Mouse (Mus musculus) cerebellum, postnatal 14 days (tissue): Measurements from ENCODE around the gene Psma1.
A peak's percentile ranks its signal among the peaks of the same experiment; 100 is the strongest.

Experiments
- DNase-seq, 2 experiments: peaks; one replicate each; pipeline ENCODE4 v3.0.0; 2021; ENCODE audit warnings: mixed read lengths in 2 of 2

Psma1 gene

GRCm38 (mm10) chr7:114268446-114268845 lies 7.5 kb downstream of the Psma1 start:
- no peak for DNase-seq

GRCm38 (mm10) chr7:114253885-114254833 lies 21.8 kb downstream of the Psma1 start, which contains the start of gene Copb1:
Copb1 (minus strand) TSS chr7:114254711.
- peak; percentile 91 to 93 for DNase-seq

- DNase-seq, result peak in 1 of 2 experiments; percentile 11
These were observed 24.2 kb downstream of the Psma1 start for GRCm38 (mm10) chr7:114251684-114252083.

- DNase-seq, result no peak
These were observed 41.9 kb downstream of the Psma1 start for GRCm38 (mm10) chr7:114233980-114234379.

- DNase-seq, result no peak
These were observed 42.9 kb downstream of the Psma1 start for GRCm38 (mm10) chr7:114232982-114233381.

GRCm38 (mm10) chr7:114231857-114232256 lies 44.1 kb downstream of the Psma1 start:
- no peak for DNase-seq

GRCm38 (mm10) chr7:114226521-114226920 lies 49.4 kb downstream of the Psma1 start:
- no peak for DNase-seq

- no peak for DNase-seq
These were observed 55.5 kb downstream of the Psma1 start for GRCm38 (mm10) chr7:114220433-114220832.

- DNase-seq, result no peak
These were observed 59.0 kb downstream of the Psma1 start for GRCm38 (mm10) chr7:114216908-114217307.
